Mouse (Mus musculus) retina, postnatal 1 day (tissue): Measurements from ENCODE around the gene Akap17b.

ENCODE experiments used
- DNase-seq: peaks from one replicate; pipeline ENCODE4 v3.0.0-alpha.2; 2012

Akap17b gene

DNA sequence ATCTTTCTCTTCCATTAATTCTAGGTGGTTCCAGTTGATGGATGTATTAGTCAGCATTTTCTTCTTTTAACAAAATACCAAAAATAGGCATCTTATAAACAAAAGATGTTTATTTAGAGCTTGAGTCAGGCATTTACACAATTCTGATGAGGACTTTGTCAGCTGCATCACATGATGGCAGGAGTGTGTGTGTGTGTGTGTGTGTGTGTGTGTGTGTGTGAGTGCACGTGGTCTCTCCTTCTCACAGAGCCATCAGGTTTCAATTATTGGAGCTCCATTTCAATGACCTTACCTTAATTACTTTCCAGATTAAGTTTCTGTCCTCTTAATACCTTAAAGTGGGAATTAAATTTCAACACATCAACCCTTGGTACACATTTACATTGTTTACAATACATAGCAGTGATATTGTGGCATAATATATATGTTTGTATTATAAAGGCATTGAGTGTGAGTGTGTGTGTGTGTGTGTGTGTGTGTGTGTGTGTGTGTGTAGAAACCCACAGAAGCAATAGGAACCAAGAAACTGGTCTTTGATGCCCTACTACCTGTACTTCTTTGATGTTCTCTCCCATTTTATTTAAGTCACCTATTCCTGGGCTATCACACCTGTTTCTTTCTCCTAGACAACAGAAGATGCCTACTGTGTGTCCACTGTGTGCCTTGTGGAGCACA lies 58.4 kb downstream of the Akap17b start:
- DNase-seq, result no peak

DNA sequence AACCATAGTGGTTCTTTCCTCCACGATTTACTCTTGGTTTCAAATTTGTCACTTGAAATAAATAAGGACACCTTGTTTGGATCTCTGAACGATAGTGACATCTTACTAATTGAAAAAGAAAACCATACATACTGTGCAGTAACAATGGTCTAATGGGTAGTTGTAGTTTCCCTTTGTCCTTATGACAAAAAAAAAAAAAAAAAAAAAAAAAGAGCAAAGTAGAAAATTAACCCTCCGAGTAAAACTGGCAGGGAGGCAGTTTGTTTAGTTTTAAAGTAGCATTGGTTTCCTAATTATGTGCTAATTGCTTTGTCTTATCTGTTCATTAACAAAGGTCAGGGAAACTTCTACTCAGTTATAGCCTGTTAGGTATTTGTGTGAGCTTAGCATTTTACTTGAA lies 83.1 kb downstream of the Akap17b start:
- no peak for DNase-seq

DNA sequence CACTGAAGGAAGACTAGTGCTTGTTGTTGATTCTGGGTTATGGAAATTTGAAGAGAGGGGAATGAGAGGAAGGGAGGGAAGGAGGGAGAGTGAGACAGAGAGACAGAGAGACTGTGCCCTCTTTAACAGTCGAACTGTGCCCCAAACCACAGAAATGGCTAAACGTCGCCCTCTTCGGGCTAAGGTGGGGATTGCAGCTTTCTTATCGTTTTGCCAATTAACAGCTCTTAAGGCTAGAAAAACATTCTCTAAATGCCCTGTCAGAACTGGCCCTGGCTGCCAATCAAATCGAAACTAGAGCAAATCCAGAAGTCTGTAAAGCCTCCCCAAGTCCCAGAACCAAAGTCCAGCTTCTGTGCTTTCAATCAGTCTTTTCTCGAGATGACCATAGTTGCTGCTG lies 83.5 kb downstream of the Akap17b start:
- peak; percentile 74 for DNase-seq

DNA sequence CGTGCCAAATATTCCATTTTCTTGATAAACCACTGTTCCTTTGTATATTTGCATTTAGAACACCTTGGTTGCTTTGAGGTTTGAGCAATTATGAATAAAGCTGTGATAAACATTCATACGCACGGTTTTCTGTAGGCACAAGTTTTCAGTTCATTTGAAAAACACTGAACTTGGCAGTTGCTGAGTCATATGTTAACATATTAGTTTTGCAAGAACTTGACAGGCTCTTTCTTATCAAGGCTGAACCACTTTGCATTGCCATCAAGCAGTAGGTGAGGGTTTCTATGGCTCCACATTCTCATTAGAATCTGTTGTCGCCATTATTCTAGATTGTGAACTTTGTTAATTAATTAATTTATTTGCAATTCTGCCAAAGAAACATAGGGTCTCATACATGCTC lies 85.0 kb downstream of the Akap17b start:
- no peak for DNase-seq
